Mouse (Mus musculus) c-Kit-negative CD71-positive TER-119-positive erythroid progenitor cells, embryonic 14.5 days (primary cell): ENCODE results near the gene Pafah2.

Experiments used
- DNase-seq: peaks from one replicate; pipeline ENCODE4 v3.0.0-alpha.2; 2013; ENCODE audit warnings: low read depth, low spot score

Gene Pafah2

GRCm38 (mm10) chr4:134423949-134424348 lies 27.8 kb downstream of the Pafah2 start:
- DNase-seq, result no peak

DNA sequence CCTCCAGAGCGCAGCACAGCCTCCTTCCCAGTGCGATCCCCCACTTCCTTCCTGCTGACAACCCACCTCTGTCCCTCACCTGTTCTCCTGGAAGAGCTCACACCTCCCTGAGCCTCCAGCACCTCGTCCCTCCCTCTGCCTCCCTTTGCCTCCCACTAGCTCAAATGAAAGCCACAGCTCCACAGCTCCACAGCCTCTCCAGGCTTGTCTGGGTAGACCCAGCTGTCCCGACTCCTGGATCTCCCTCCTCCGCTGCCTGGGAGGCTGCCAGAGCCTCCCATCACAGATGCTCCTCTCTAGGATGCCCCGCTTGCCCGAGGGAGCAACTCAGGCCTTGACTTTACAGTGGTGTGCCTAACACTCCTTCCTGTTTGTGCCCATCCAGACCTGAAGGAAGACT lies 29.0 kb downstream of the Pafah2 start:
- DNase-seq, result no peak

DNA sequence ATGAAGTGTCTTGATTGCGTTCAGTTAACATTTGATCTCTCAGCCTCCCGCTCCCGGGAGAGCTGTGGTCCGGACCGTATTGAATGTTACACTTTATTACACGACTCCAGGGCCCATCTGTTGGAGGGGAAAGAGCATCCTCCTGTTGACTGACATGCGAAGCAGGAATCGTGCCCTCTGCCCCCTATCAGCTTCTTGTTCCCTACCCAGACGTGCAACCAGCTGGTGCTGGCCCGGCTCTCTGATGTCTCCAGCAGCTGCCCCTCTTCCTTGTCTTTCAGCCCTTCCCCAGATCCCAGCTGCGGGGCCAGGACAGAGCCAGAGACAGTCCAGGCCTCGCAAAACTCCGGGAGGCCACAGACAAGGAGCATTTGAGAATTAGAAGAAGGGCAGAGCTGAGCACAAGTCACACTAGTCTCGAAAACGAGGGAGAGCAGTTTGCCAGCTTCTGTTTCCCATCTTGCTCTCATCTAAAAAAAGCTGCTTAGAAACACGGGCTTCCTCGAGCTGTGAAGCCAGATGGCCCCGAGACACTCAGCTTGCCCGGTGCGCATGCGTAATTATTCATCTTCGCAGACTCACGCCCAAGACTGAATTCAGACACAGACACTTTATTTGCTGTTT lies 34.4 kb downstream of the Pafah2 start:
- no peak for DNase-seq

DNA sequence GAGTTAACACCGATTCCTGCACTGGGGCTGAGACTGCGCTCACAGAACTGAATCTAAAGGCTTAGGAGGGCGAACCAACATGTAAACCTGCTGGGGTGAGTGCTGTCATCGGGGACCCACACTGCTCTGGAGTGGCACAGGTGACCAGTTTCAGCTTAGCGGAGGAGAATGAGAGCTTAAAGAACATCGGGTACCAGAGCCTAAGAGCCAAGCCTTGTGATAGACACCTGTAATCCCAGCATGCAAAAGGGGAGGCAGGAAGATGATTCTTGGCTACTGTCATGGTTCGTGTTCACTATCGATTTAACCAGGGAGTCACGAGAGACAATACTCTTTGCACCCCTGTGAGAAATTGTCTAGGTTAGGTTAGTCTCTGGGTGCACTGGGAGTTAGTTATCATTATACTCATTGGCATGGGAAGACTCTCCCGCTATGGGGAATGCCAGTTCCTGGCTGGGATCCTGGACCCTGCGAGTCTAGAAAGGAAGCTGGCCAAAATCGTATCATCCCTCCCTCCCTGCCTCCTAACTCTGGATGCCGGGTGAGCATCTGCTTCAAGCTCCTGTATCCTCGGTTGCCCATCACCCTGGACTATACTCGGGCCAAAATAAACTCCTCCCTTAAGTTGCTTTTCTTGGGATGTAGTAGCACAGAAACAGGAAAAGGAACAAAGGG lies 36.7 kb downstream of the Pafah2 start:
- no peak for DNase-seq

GRCm38 (mm10) chr4:134436185-134436584 lies 40.1 kb downstream of the Pafah2 start:
- DNase-seq, result no peak

GRCm38 (mm10) chr4:134436659-134437058 lies 40.5 kb downstream of the Pafah2 start:
- DNase-seq, result no peak

- peak; percentile 12 for DNase-seq
Observed at GRCm38 (mm10) chr4:134439119-134439518, 43.0 kb downstream of the Pafah2 start.

DNA sequence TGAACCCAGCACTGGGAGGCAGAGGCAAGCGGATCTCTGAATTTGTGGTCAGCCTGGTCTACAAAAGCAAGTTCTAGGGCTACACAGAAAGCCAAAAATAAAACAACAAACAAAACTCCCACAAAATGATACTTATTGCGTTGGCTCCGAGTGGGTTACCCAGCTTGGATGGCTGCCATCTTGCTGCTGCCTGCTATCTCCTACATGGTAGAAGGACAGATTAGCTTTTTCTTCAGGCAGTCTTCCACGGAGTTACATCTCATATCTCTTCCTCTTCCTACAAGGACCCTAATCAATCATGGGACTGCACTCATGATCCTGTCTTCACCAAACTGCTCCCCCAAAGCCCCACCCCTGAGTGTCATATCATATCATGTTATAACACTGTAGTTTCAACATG lies 43.8 kb downstream of the Pafah2 start:
- DNase-seq, result no peak

- DNase-seq, result no peak
Observed at GRCm38 (mm10) chr4:134442216-134442615, 46.1 kb downstream of the Pafah2 start.

DNA sequence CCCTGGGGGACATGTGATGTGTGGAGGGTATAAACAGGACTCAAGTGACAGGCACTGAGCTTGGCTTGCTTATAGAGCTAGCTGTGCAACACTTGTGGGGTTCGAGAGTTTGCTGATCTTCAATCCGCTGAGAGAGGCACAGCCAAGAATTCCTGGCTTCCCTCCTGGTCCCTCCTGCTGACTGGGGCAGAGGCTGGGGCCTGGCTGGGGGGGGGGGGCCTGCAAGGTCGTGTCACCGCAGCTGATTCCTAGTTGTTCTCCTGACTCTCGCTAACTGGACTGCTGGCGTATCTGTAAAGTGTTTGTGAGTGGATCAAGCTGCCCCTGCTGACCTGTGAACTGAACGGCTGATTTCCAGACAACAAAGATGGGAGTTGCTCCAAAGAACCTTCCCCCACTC lies 47.5 kb downstream of the Pafah2 start:
- no peak for DNase-seq

DNA sequence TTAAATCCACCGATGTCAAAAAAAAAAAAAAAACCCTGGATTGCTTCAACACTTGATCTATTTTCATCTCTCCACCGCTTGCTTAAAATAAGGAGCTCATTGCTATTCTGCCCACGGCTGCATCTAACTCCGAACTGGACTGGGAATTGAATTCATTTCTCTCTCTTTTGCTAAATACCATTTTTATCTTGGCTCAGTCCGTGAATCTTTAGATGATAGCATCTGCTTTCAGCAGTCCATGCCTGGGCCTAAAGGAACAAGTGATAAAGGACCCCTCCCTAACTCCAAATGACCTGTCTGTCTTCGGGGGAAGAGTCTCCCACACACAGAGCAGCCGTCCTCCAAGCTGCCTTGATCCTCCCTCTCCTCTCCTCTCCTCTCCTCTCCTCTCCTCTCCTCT lies 48.8 kb downstream of the Pafah2 start:
- DNase-seq, result no peak

DNA sequence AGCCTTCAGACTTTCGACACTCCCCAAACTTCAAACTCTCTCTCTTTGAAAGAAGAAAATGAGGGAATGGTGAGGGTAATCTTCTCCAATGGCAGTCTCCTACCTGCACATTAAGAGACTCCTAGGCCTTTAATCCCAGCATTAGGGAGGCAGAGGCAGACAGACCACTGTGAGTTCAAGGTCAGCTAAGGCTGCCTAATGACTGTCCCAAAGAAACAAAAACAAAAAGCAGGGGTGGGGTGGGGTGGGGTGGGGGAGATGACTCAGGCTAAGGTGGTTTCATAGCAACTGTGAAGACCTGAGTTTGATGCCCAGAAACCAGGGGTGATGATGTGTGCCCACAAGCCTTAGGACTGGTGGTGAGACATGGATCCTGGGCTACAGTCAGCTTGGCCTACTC lies 49.4 kb downstream of the Pafah2 start:
- DNase-seq, result no peak

DNA sequence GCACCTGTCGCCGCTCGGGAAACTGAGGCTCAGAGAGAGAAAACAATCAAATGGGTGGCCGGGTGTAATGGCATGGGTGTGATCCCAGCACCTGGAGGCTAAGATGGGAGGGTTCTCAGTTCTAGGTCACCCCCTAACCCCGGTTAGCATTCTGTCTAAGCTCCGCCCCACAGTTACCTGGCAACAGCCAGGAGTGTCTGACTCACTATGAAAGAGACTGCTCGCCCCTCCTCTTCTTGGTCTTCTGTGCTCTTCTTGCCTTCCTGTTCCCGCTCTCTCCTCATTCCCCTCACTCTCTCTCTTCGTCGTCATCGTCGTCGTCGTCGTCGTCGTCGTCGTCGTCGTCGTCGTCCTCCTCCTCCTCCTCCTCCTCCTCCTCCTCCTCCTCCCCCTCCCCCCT lies 51.8 kb downstream of the Pafah2 start:
- no peak for DNase-seq

DNA sequence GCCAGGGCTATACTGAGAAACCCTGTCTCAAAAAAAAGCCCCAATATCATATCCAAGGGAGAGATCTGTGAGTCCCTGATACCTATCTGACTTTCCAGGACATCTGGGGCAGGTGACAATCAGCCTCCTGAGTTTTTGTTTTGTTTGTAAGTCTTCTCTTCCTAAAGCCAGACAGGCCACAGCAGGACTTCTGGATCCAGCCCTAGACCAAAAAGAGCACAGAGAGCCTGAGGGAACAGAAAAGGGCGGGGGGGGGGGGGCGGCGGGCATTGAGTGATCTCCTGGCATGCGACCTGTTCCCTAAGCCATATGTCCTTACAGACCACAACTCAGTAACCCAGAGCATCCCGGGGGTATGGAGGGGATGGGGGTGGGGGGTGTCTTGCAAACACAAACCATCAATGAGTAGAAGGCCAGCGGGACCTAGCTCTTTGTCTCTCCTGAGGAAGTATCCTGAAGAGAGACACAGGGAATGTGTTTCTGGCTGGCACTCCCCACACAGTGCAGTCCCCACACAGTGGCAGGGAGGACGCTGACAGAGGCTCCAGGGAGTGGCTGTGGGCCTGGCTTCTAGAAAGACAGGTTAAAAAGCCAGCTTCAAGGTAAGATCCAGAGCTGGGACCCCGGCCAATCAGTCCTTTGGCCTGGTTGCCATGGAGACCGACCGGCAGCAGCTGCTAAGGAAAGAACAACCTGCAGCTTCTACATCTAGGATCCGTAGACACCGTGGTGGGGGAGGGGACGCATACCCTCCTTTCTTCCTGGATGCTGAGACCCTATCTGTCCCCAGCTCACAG lies 53.7 kb downstream of the Pafah2 start:
- no peak for DNase-seq

DNA sequence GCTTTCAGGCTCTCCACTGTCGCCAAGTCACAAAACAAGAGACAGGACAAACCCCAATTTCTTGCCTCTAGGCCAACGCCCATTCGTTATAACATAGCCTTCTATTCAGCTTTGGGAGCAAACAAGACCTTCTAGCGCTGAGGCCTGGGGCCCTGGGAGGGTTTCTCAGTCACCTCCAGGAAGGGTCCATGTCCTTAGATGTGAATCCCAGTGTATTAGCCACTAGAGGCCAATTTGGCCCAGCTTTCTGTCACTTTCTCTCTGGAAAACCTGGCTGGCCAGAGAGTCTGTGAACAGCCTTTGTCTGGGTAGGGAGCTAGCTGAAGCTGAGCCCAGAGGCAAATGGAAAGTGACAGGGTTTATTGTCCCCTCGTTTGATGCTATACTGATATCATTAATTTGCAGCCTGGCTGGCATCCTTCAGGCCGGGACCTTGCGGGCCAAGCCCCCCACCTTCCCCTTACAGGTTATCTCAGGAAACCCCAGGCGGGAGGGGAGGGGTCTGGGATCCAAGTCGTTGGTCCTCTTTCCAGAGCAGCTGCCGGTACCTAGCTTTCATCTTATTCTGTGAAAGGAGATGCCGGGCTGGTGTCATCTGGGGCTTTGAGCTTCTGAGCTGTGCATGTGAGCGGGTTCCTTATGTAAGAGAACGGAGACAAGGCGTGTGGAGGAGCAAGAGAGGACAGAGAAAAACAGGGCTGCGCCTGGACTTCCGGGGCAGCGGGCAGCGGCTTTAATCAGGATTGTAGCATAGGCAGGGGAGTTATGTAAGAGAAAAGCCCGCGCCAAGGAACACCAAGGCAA lies 54.5 kb downstream of the Pafah2 start:
- DNase-seq, result no peak

DNA sequence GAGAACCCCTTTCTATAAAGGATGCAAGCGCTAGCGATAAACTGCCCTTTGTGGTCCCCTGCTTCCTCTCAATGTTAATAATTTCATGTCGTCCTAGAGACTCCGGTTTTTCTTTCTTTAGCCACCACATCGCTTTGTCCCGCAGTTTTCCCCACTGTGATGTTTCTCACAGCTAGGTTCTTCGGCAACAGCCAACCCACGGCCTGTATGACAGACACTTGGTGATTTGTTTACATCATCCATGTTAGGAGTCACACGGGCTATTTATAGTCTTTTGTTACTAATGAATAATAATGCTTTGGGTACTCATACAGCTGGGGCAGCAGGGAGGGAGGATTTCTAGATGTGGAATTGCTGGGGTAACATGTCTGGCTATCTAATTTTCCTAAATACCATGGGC lies 55.4 kb downstream of the Pafah2 start:
- no peak for DNase-seq

DNA sequence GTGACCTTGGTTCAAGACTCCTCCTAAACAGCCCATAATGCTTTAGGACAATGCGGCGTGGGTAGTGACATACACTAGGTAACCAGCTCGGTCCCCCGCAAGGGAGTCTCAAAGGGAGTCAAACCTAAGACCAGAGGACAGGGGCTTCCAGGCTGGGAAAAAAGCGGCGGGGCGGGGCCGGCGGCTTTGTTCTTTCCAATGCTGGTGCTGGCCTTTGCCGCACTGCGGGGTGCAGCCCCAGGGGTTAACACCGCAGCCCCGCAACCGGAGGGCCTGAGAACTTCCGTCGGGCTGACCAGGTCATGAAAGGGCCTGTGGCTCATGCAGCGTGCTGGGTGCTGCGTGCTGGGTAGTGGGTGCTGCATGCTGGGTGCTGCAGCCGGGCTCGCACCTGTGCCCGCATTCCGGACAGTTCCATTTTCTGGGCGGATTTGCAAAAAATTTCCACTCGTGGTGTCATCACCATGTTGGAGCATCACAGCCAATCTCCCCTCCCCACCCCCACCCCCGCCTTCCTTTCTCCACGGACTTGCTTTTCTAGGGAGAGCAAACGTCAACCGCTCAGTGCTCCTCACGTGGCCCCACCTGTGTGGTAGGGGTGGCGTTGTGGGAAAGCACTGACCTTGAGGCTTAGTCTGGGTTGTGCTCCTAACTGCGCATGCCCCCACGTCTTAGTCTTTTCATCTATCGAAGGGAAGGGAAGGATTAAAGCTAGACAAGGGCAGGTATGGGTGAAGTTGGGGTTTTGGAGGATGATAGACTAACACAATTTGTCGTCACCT lies 57.7 kb downstream of the Pafah2 start:
- no peak for DNase-seq

DNA sequence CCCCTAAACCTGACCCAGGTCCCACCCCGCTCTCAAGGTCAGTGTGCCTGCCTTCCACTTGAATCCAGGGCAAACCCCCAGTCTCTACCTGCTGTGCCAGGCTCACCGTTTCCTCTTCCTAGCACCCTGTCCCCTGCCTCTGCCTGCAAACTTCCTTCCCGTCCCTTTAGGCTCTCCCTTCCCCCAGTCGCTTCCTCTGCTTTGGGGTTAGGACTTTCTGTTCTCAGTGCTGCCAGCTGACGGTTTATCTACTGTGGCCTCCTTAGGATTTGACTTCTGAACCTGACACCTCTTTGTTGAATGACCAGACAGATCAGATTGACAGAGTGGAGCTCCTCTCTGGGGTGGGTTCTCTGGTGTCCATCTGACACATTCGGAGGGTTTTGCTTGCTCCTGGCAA lies 59.2 kb downstream of the Pafah2 start:
- no peak for DNase-seq

GRCm38 (mm10) chr4:134457130-134457825 lies 61.2 kb downstream of the Pafah2 start:
- no peak for DNase-seq

GRCm38 (mm10) chr4:134458856-134459255 lies 62.7 kb downstream of the Pafah2 start:
- no peak for DNase-seq

GRCm38 (mm10) chr4:134460277-134460676 lies 64.2 kb downstream of the Pafah2 start:
- no peak for DNase-seq
